Mouse (Mus musculus) myocyte (in vitro differentiated cells): Measurements from ENCODE around the gene Sgk2. TPM values are rescaled to one million over a fixed set of nuclear protein-coding genes. Genes with fewer than 3 reads are reported as not detected.

Source experiments
- H3K27me3 ChIP-seq: one replicate; pipeline ENCODE4 v1.6.1; 2011; ENCODE audit not compliant: control insufficient read depth, insufficient read depth, insufficient read length
- H3K36me3 ChIP-seq: one replicate; pipeline ENCODE4 v1.6.1; 2011; ENCODE audit not compliant: control insufficient read depth, insufficient read depth
- H3K4me2 ChIP-seq: one replicate; pipeline ENCODE4 v1.6.1; 2011; ENCODE audit warnings: low read depth, control low read depth
- H3K4me3 ChIP-seq: one replicate; pipeline ENCODE4 v1.5.1; 2011; ENCODE audit warnings: mild to moderate bottlenecking, control low read depth, moderate library complexity
- H3K79me2 ChIP-seq: one replicate; pipeline ENCODE4 v1.6.1; 2011; ENCODE audit not compliant: control insufficient read depth, insufficient read depth
- H3ac ChIP-seq: one replicate; pipeline ENCODE4 v1.6.1; 2011; ENCODE audit not compliant: control insufficient read depth, insufficient read length
- CEBPB ChIP-seq: IDR thresholded peaks from 2 replicates; pipeline ENCODE4 v1.6.1; 2011; ENCODE audit warnings: mild to moderate bottlenecking, moderate library complexity; ENCODE audit not compliant: poor library complexity, insufficient read depth, severe bottlenecking
- E2F4 ChIP-seq: IDR thresholded peaks from one replicate; pipeline ENCODE4 v1.6.1; 2011; ENCODE audit warnings: mild to moderate bottlenecking, control low read depth, moderate library complexity; ENCODE audit not compliant: insufficient read depth
- MAX ChIP-seq: IDR thresholded peaks from one replicate; pipeline ENCODE4 v1.6.1; 2011; ENCODE audit warnings: low read depth, mild to moderate bottlenecking, control low read depth
- MYOD1 ChIP-seq, 3 experiments: IDR thresholded peaks; one replicate each; pipeline ENCODE4 v1.6.1; 2011; ENCODE audit warnings: control low read depth in 2 of 3, low read depth in 2 of 3, mild to moderate bottlenecking in 2 of 3, moderate library complexity in 1 of 3; ENCODE audit not compliant: insufficient read length in 2 of 3, control insufficient read depth in 1 of 3
- MYOG ChIP-seq, 3 experiments: IDR thresholded peaks; one replicate each; pipeline ENCODE4 v1.6.1; 2011; ENCODE audit warnings: control low read depth in 2 of 3, low read depth in 2 of 3, mild to moderate bottlenecking in 2 of 3; ENCODE audit not compliant: insufficient read length in 2 of 3, control insufficient read depth in 1 of 3, insufficient read depth in 1 of 3
- POLR2A ChIP-seq: IDR thresholded peaks from one replicate; pipeline ENCODE4 v1.6.1; 2011; ENCODE audit warnings: low read depth, mild to moderate bottlenecking, control low read depth, moderate library complexity; ENCODE audit not compliant: insufficient read length
- POLR2AphosphoS2 ChIP-seq: IDR thresholded peaks from one replicate; pipeline ENCODE4 v1.6.1; 2011; ENCODE audit warnings: low read depth, control low read depth; ENCODE audit not compliant: insufficient read length
- REST ChIP-seq: IDR thresholded peaks from one replicate; pipeline ENCODE4 v1.6.1; 2011; ENCODE audit warnings: mild to moderate bottlenecking, control low read depth, moderate library complexity; ENCODE audit not compliant: insufficient read depth, insufficient read length
- SRF ChIP-seq: IDR thresholded peaks from one replicate; pipeline ENCODE4 v1.6.1; 2011; ENCODE audit warnings: low read depth; ENCODE audit not compliant: control insufficient read depth, insufficient read length
- TCF12 ChIP-seq: IDR thresholded peaks from one replicate; pipeline ENCODE4 v1.6.1; 2011; ENCODE audit warnings: mild to moderate bottlenecking, control low read depth; ENCODE audit not compliant: poor library complexity, insufficient read depth, severe bottlenecking
- TCF3 ChIP-seq: IDR thresholded peaks from one replicate; pipeline ENCODE4 v1.6.1; 2011; ENCODE audit warnings: low read depth, control low read depth; ENCODE audit not compliant: insufficient read length
- USF1 ChIP-seq: IDR thresholded peaks from one replicate; pipeline ENCODE4 v1.6.1; 2011; ENCODE audit warnings: low read depth, mild to moderate bottlenecking, control low read depth, moderate library complexity
- polyA plus RNA-seq: library from polyadenylated mRNA; unstranded; fragments of >200 nt; fragmentation: generic; extraction: Trizol; gene quantifications from one replicate; pipeline ENCODE4 v1.2.1, GENCODE M21; 2012; ENCODE audit warnings: missing spikeins

Gene Sgk2
- polyA plus RNA-seq, 1 experiment: not detected

- Histone ChIP-seq H3K79me2 (no peaks in the 10 kb centered on the region), H3ac (no peak overlapping the region), H3K4me3 (no peak overlapping the region), H3K27me3 (no peaks in the 10 kb centered on the region), H3K4me2 (peak overlapping the region; percentile 70), H3K36me3 (no peaks in the 10 kb centered on the region)
- TF ChIP-seq MAX (no peak), SRF (no peak), TCF3 (no peak), CEBPB (no peak), MYOD1 (IDR thresholded peaks at IDR 0.05; ENCODE audit: control insufficient read depth in 1 of 3, insufficient read length in 2 of 3, low read depth in 2 of 3) (peak in 1 of 3 experiments; percentile 18), USF1 (no peak), MYOG (IDR thresholded peaks at IDR 0.05; ENCODE audit: control insufficient read depth in 1 of 3, insufficient read depth in 1 of 3, insufficient read length in 2 of 3, low read depth in 2 of 3) (no peak)
These were observed 13.5 kb upstream of the Sgk2 start for GRCm38 (mm10) chr2:162973637-162974036.

GRCm38 (mm10) chr2:162975157-162975775 is 11.9 kb upstream of the Sgk2 start:
- no peaks in the 10 kb centered on the region for H3K79me2 ChIP-seq
- H3K4me3 ChIP-seq: no peak overlapping the region
- no peaks in the 10 kb centered on the region for H3K36me3 ChIP-seq
- H3K4me2 ChIP-seq: no peak overlapping the region
- no peaks in the 10 kb centered on the region for H3K27me3 ChIP-seq
- H3ac ChIP-seq: no peak overlapping the region
- TF ChIP-seq TCF3 (no peak), SRF (no peak), MYOD1 (IDR thresholded peaks at IDR 0.05; ENCODE audit: control insufficient read depth in 1 of 3, insufficient read length in 2 of 3, low read depth in 2 of 3) (no peak), E2F4 (no peak), MAX (no peak), POLR2A (no peak), CEBPB (no peak), MYOG (IDR thresholded peaks at IDR 0.05; ENCODE audit: control insufficient read depth in 1 of 3, insufficient read depth in 1 of 3, insufficient read length in 2 of 3, low read depth in 2 of 3) (no peak), TCF12 (no peak), POLR2AphosphoS2 (no peak), USF1 (no peak)

- Histone ChIP-seq H3K79me2 (no peaks in the 10 kb centered on the region), H3K4me3 (no peak overlapping the region), H3K4me2 (no peak overlapping the region), H3K27me3 (no peaks in the 10 kb centered on the region), H3K36me3 (no peaks in the 10 kb centered on the region), H3ac (no peak overlapping the region)
- TF ChIP-seq TCF12: no peak
- no peak for TF ChIP-seq MAX
- TF ChIP-seq SRF: no peak
- TF ChIP-seq REST: no peak
- no peak for TF ChIP-seq E2F4
- no peak for TF ChIP-seq MYOG (IDR thresholded peaks at IDR 0.05; ENCODE audit: control insufficient read depth in 1 of 3, insufficient read depth in 1 of 3, insufficient read length in 2 of 3, low read depth in 2 of 3)
- TF ChIP-seq USF1: no peak
- no peak for TF ChIP-seq CEBPB
- TF ChIP-seq MYOD1 (IDR thresholded peaks at IDR 0.05; ENCODE audit: control insufficient read depth in 1 of 3, insufficient read length in 2 of 3, low read depth in 2 of 3): no peak
- TF ChIP-seq POLR2AphosphoS2: no peak
- no peak for TF ChIP-seq POLR2A
- no peak for TF ChIP-seq TCF3
These were observed 11.1 kb upstream of the Sgk2 start for GRCm38 (mm10) chr2:162976001-162976400.

GRCm38 (mm10) chr2:162984381-162984780 is 2.7 kb upstream of the Sgk2 start:
- Histone ChIP-seq H3ac (no peak overlapping the region), H3K4me2 (no peak overlapping the region), H3K36me3 (no peaks in the 10 kb centered on the region), H3K27me3 (no peaks in the 10 kb centered on the region), H3K4me3 (no peak overlapping the region), H3K79me2 (no peaks in the 10 kb centered on the region)
- TF ChIP-seq MYOG (IDR thresholded peaks at IDR 0.05; ENCODE audit: control insufficient read depth in 1 of 3, insufficient read depth in 1 of 3, insufficient read length in 2 of 3, low read depth in 2 of 3) (no peak), POLR2A (no peak), POLR2AphosphoS2 (no peak), TCF3 (no peak), SRF (no peak), TCF12 (no peak)

GRCm38 (mm10) chr2:162985923-162986322 is 1.2 kb upstream of the Sgk2 start:
- Histone ChIP-seq H3K4me3 (no peak overlapping the region), H3ac (no peak overlapping the region), H3K4me2 (peak overlapping the region; percentile 19), H3K36me3 (no peaks in the 10 kb centered on the region), H3K27me3 (no peaks in the 10 kb centered on the region), H3K79me2 (no peaks in the 10 kb centered on the region)
- TF ChIP-seq MYOG (IDR thresholded peaks at IDR 0.05; ENCODE audit: control insufficient read depth in 1 of 3, insufficient read depth in 1 of 3, insufficient read length in 2 of 3, low read depth in 2 of 3): peak in 2 of 3 experiments; percentile 13 to 43
- TF ChIP-seq CEBPB: no peak
